Mouse (Mus musculus) ovary, postnatal 36 days (tissue): ENCODE results near the gene Fbxl2.

ENCODE experiments used
- DNase-seq: peaks from one replicate; pipeline ENCODE4 v3.0.0; 2022; ENCODE audit warnings: low spot score, mixed read lengths

Fbxl2 gene

GRCm38 (mm10) chr9:113915789-113916188, 130.2 kb downstream of the Fbxl2 start:
- no peak for DNase-seq
